Mouse (Mus musculus): ENCODE results near the gene Ubxn7. TPM values are rescaled to one million over a fixed set of nuclear protein-coding genes. Genes with fewer than 3 reads are reported as not detected.

Gene Ubxn7
- total and polyA plus RNA-seq, 2 experiments from 2014 or later: 12.1 to 27.1 TPM

GRCm38 (mm10) chr16:32405716-32406115, 73.7 kb downstream of the Ubxn7 start:
- Histone ChIP-seq H3K9ac (replicated peaks; ENCODE audit: low read length) (no peak overlapping the region), H3K27ac (no peak overlapping the region), H3K4me1 (ENCODE audit: insufficient read depth, low read length) (no peaks in the 10 kb centered on the region), H3K36me3 (ENCODE audit: insufficient read depth, low read length) (no peaks in the 10 kb centered on the region), H3K27me3 (ENCODE audit: insufficient read depth, low read length) (no peaks in the 10 kb centered on the region), H3K9me3 (ENCODE audit: low read length) (no peaks in the 10 kb centered on the region), H3K4me3 (ENCODE audit: low read length) (no peak overlapping the region), H3K4me2 (ENCODE audit: low read depth, low read length) (no peak overlapping the region)
- TF ChIP-seq CTCF (IDR thresholded peaks at IDR 0.05; ENCODE audit: low read depth): no peak
- DNase-seq (ENCODE audit: low spot score): no peak
- WGBS: 85% methylated on average over 9 of the region's 9 CpGs
- no peak for ATAC-seq

- no peak overlapping the region for H3K4me3 ChIP-seq (ENCODE audit: low read length)
- no peak for ATAC-seq
- no peaks in the 10 kb centered on the region for H3K27me3 ChIP-seq (ENCODE audit: insufficient read depth, low read length)
- no peaks in the 10 kb centered on the region for H3K36me3 ChIP-seq (ENCODE audit: insufficient read depth, low read length)
- no peak overlapping the region for H3K27ac ChIP-seq
- H3K9me3 ChIP-seq (ENCODE audit: low read length): no peaks in the 10 kb centered on the region
- H3K4me1 ChIP-seq (ENCODE audit: insufficient read depth, low read length): no peaks in the 10 kb centered on the region
- H3K9ac ChIP-seq (replicated peaks; ENCODE audit: low read length): no peak overlapping the region
- WGBS: 85% methylated on average over 6 of the region's 6 CpGs
- TF ChIP-seq CTCF (IDR thresholded peaks at IDR 0.05; ENCODE audit: low read depth): no peak
- no peak for DNase-seq (ENCODE audit: low spot score)
- no peak overlapping the region for H3K4me2 ChIP-seq (ENCODE audit: low read depth, low read length)
Measured at GRCm38 (mm10) chr16:32406671-32407070, 74.6 kb downstream of the Ubxn7 start.

- no peaks in the 10 kb centered on the region for H3K36me3 ChIP-seq (ENCODE audit: insufficient read depth, low read length)
- no peak for TF ChIP-seq CTCF (IDR thresholded peaks at IDR 0.05; ENCODE audit: low read depth)
Measured at GRCm38 (mm10) chr16:32407730-32408129, 75.7 kb downstream of the Ubxn7 start.

GRCm38 (mm10) chr16:32417457-32417856, 85.4 kb downstream of the Ubxn7 start:
- Histone ChIP-seq H3K27ac (no peak overlapping the region), H3K9ac (replicated peaks; ENCODE audit: low read length) (no peak overlapping the region), H3K4me1 (ENCODE audit: insufficient read depth, low read length) (no peaks in the 10 kb centered on the region), H3K4me3 (ENCODE audit: low read length) (no peak overlapping the region), H3K4me2 (ENCODE audit: low read depth, low read length) (no peak overlapping the region), H3K9me3 (ENCODE audit: low read length) (no peaks in the 10 kb centered on the region), H3K36me3 (ENCODE audit: insufficient read depth, low read length) (no peaks in the 10 kb centered on the region), H3K27me3 (ENCODE audit: insufficient read depth, low read length) (no peaks in the 10 kb centered on the region)
- TF ChIP-seq CTCF (IDR thresholded peaks at IDR 0.05; ENCODE audit: low read depth): no peak
- ATAC-seq (no peak), DNase-seq (ENCODE audit: low spot score) (no peak)
- 49% methylated on average over 1 of the region's 1 CpGs for WGBS

More at GRCm38 (mm10) chr16:32407730-32408129, 75.7 kb downstream of the Ubxn7 start:
- no peak for ATAC-seq
- no peak overlapping the region for H3K4me2 ChIP-seq (ENCODE audit: low read depth, low read length)
- no peaks in the 10 kb centered on the region for H3K9me3 ChIP-seq (ENCODE audit: low read length)
- no peak overlapping the region for H3K9ac ChIP-seq (replicated peaks; ENCODE audit: low read length)
- no peaks in the 10 kb centered on the region for H3K4me1 ChIP-seq (ENCODE audit: insufficient read depth, low read length)
- no peak overlapping the region for H3K4me3 ChIP-seq (ENCODE audit: low read length)
- H3K27me3 ChIP-seq (ENCODE audit: insufficient read depth, low read length): no peaks in the 10 kb centered on the region
- no peak overlapping the region for H3K27ac ChIP-seq
- no peak for DNase-seq (ENCODE audit: low spot score)
- WGBS: 82% methylated on average over 10 of the region's 10 CpGs

- no peaks in the 10 kb centered on the region for H3K36me3 ChIP-seq (ENCODE audit: insufficient read depth, low read length)
- peak; percentile 97 for DNase-seq (ENCODE audit: low spot score)
- 0 out of 2 replicates have a peak, but pooled peaks have one; percentile 19 for TF ChIP-seq CTCF (IDR thresholded peaks at IDR 0.05; ENCODE audit: low read depth)
Measured at GRCm38 (mm10) chr16:32419517-32420483, 87.7 kb downstream of the Ubxn7 start, which contains the start of gene Tctex1d2. Gene Tctex1d2, plus strand, starts transcription at chr16:32419702.

GRCm38 (mm10) chr16:32427506-32427905, 95.4 kb downstream of the Ubxn7 start:
- H3K9ac ChIP-seq (replicated peaks; ENCODE audit: low read length): no peak overlapping the region
- peaks cover 9% of the 10 kb centered on the region for H3K4me1 ChIP-seq (ENCODE audit: insufficient read depth, low read length)
- DNase-seq (ENCODE audit: low spot score): no peak
- WGBS: 88% methylated on average over 3 of the region's 3 CpGs
- no peaks in the 10 kb centered on the region for H3K27me3 ChIP-seq (ENCODE audit: insufficient read depth, low read length)
- TF ChIP-seq CTCF (IDR thresholded peaks at IDR 0.05; ENCODE audit: low read depth): no peak
- ATAC-seq: no peak
- H3K36me3 ChIP-seq (ENCODE audit: insufficient read depth, low read length): no peaks in the 10 kb centered on the region
- no peaks in the 10 kb centered on the region for H3K9me3 ChIP-seq (ENCODE audit: low read length)
- no peak overlapping the region for H3K4me2 ChIP-seq (ENCODE audit: low read depth, low read length)
- H3K27ac ChIP-seq: no peak overlapping the region
- no peak overlapping the region for H3K4me3 ChIP-seq (ENCODE audit: low read length)

More at GRCm38 (mm10) chr16:32419517-32420483, 87.7 kb downstream of the Ubxn7 start, which contains the start of gene Tctex1d2:
- no peaks in the 10 kb centered on the region for H3K9me3 ChIP-seq (ENCODE audit: low read length)
- WGBS: under 1% methylated on average over 45 of the region's 45 CpGs
- peak; percentile 97 for ATAC-seq
- H3K4me2 ChIP-seq (ENCODE audit: low read depth, low read length): peak within 1 kb of the TSS; percentile 76
- no peaks in the 10 kb centered on the region for H3K27me3 ChIP-seq (ENCODE audit: insufficient read depth, low read length)
- H3K4me1 ChIP-seq (ENCODE audit: insufficient read depth, low read length): no peaks in the 10 kb centered on the region
- H3K9ac ChIP-seq (replicated peaks; ENCODE audit: low read length): peak within 1 kb of the TSS; percentile 65
- peak within 1 kb of the TSS; percentile 61 for H3K4me3 ChIP-seq (ENCODE audit: low read length)
- peak within 1 kb of the TSS; percentile 91 for H3K27ac ChIP-seq
